Mouse (Mus musculus) kidney, embryonic 14.5 days (tissue): ENCODE data around the gene Ccdc103. TPM values are rescaled to one million over a fixed set of nuclear protein-coding genes. Genes with fewer than 3 reads are reported as not detected.

ENCODE experiments used
- ATAC-seq: fragments of 200-750 bp; cut with Nextera tagmentation; 2 replicates; pipeline ENCODE4 v1.8.0; 2017; ENCODE audit warnings: moderate number of reproducible peaks, mild to moderate bottlenecking, moderate TSS enrichment, moderate library complexity; ENCODE audit not compliant: low FRiP score, low TSS enrichment
- H3K27ac ChIP-seq: fragments of 300-500 bp; sonication (generic); 2 replicates; pipeline ENCODE4 v1.5.1; 2014; ENCODE audit warnings: low read depth, mild to moderate bottlenecking, low read length, moderate library complexity, mixed read lengths
- H3K27me3 ChIP-seq: fragments of 300-500 bp; sonication (generic); 2 replicates; pipeline ENCODE4 v1.6.1; 2014; ENCODE audit warnings: mild to moderate bottlenecking, low read length; ENCODE audit not compliant: control insufficient read depth, insufficient read depth
- H3K36me3 ChIP-seq: fragments of 300-500 bp; sonication (generic); 2 replicates; pipeline ENCODE4 v1.6.1; 2014; ENCODE audit warnings: low read length, mixed read lengths; ENCODE audit not compliant: control insufficient read depth, insufficient read depth
- H3K4me1 ChIP-seq: fragments of 300-500 bp; sonication (generic); 2 replicates; pipeline ENCODE4 v1.6.1; 2014; ENCODE audit warnings: low read length, mixed read lengths; ENCODE audit not compliant: control insufficient read depth, insufficient read depth
- H3K4me2 ChIP-seq: fragments of 300-500 bp; sonication (generic); replicated peaks from 2 replicates; pipeline ENCODE4 v1.6.1; 2014; ENCODE audit warnings: low read depth, mild to moderate bottlenecking, low read length
- H3K4me3 ChIP-seq: fragments of 300-500 bp; sonication (generic); 2 replicates; pipeline ENCODE4 v1.5.1; 2014; ENCODE audit warnings: mild to moderate bottlenecking, low read length
- H3K9ac ChIP-seq: fragments of 300-500 bp; sonication (generic); 2 replicates; pipeline ENCODE4 v1.6.1; 2014; ENCODE audit warnings: low read depth, mild to moderate bottlenecking, low read length, moderate library complexity
- H3K9me3 ChIP-seq: fragments of 300-500 bp; sonication (generic); 2 replicates; pipeline ENCODE4 v1.6.1; 2016; ENCODE audit warnings: low read length; ENCODE audit not compliant: control insufficient read depth
- WGBS: fragments of 180-500 bp; shearing (Covaris S2); extraction: QIAGEN DNeasy Blood & Tissue Kit; methylation state at CpG from one replicate; pipeline ENCODE4 v1.1.7; 2014; 5-methylcytosine and 5-hydroxymethylcytosine counted together
- polyA plus RNA-seq: library from polyadenylated mRNA; unstranded; fragments of >200 nt; fragmentation: Nextera tagmentation; extraction: Ambion mirVana; gene quantifications from 2 replicates; pipeline ENCODE4 v1.2.1, GENCODE M21; 2014

The Ccdc103 gene
- polyA plus RNA-seq, 1 experiment from 2014 or later: 1.1 TPM

GRCm38 (mm10) chr11:102925351-102925717 is 44.3 kb downstream of the Ccdc103 start:
- H3K4me1 ChIP-seq: peaks cover 2% of the 10 kb centered on the region; the same call in 1 of the 2 replicates
- peak overlapping the region; percentile 56 for H3K4me2 ChIP-seq
- peak; percentile 37; the same call in 1 of the 2 replicates for ATAC-seq
- H3K9me3 ChIP-seq: no peaks in the 10 kb centered on the region
- H3K9ac ChIP-seq: peak overlapping the region; percentile 86
- no peaks in the 10 kb centered on the region for H3K27me3 ChIP-seq
- 2% methylated on average over 10 of the region's 10 CpGs for WGBS
- peak overlapping the region; percentile 88 for H3K4me3 ChIP-seq
- peaks cover 11% of the 10 kb centered on the region; the same call in 1 of the 2 replicates for H3K36me3 ChIP-seq
- peak overlapping the region; percentile 93 for H3K27ac ChIP-seq

- H3K27ac ChIP-seq: no peak overlapping the region
- no peak overlapping the region for H3K4me2 ChIP-seq
- H3K9ac ChIP-seq: no peak overlapping the region
- ATAC-seq: no peak
- H3K36me3 ChIP-seq: no peaks in the 10 kb centered on the region
- H3K27me3 ChIP-seq: no peaks in the 10 kb centered on the region; the same call in 1 of the 2 replicates
- no peaks in the 10 kb centered on the region for H3K9me3 ChIP-seq
- 93% methylated on average over 10 of the region's 10 CpGs for WGBS
- no peak overlapping the region for H3K4me3 ChIP-seq
- no peaks in the 10 kb centered on the region for H3K4me1 ChIP-seq
These were observed 49.7 kb downstream of the Ccdc103 start for GRCm38 (mm10) chr11:102930672-102931071.

Other genes starting within 250 kb of the Ccdc103 start
- gene Meioc, start 217.5 kb upstream of the Ccdc103 start, polyA plus RNA-seq: 0.40 and 1.4 TPM in 2 replicates
- gene Ccdc43, start 183.4 kb upstream of the Ccdc103 start, polyA plus RNA-seq: 52.7 and 55.4 TPM in 2 replicates
- 3.5 and 7.8 TPM in 2 replicates for gene Adam11, start 119.8 kb upstream of the Ccdc103 start, polyA plus RNA-seq
- 63.0 and 69.6 TPM in 2 replicates for gene Gjc1, start 61.5 kb upstream of the Ccdc103 start, polyA plus RNA-seq
- 0.44 TPM in 1 of 2 replicates, not detected in the other for gene Higd1b, start 45.4 kb upstream of the Ccdc103 start, polyA plus RNA-seq
- gene Eftud2, start 219 bp upstream of the Ccdc103 start, polyA plus RNA-seq: 159 and 250 TPM in 2 replicates
- gene Fam187a, start 4.0 kb downstream of the Ccdc103 start, polyA plus RNA-seq: not detected in 2 replicates
- 0.29 and 0.31 TPM in 2 replicates for gene Gfap, start 19.7 kb downstream of the Ccdc103 start, polyA plus RNA-seq
- 8.3 and 13.0 TPM in 2 replicates for gene Kif18b, start 43.9 kb downstream of the Ccdc103 start, polyA plus RNA-seq
- 6.7 and 8.3 TPM in 2 replicates for gene C1ql1, start 65.5 kb downstream of the Ccdc103 start, polyA plus RNA-seq
- gene Nmt1, start 147.0 kb downstream of the Ccdc103 start, polyA plus RNA-seq: 54.7 and 63.6 TPM in 2 replicates
- 225 and 229 TPM in 2 replicates for gene Dcakd, start 147.1 kb downstream of the Ccdc103 start, polyA plus RNA-seq
- 3.2 and 4.4 TPM in 2 replicates for gene Plcd3, start 220.5 kb downstream of the Ccdc103 start, polyA plus RNA-seq
- 15.8 and 16.9 TPM in 2 replicates for gene Acbd4, start 220.5 kb downstream of the Ccdc103 start, polyA plus RNA-seq
- gene Hexim1, start 235.0 kb downstream of the Ccdc103 start, polyA plus RNA-seq: 7.1 and 8.9 TPM in 2 replicates